Mouse (Mus musculus) lung, postnatal 36 days (tissue): Measurements from ENCODE around the gene Lrp4.
A peak's percentile ranks its signal among the peaks of the same experiment; 100 is the strongest.

Source experiments
- DNase-seq: peaks from one replicate; pipeline ENCODE4 v3.0.0; 2022; ENCODE audit warnings: mixed read lengths

The Lrp4 gene

DNA sequence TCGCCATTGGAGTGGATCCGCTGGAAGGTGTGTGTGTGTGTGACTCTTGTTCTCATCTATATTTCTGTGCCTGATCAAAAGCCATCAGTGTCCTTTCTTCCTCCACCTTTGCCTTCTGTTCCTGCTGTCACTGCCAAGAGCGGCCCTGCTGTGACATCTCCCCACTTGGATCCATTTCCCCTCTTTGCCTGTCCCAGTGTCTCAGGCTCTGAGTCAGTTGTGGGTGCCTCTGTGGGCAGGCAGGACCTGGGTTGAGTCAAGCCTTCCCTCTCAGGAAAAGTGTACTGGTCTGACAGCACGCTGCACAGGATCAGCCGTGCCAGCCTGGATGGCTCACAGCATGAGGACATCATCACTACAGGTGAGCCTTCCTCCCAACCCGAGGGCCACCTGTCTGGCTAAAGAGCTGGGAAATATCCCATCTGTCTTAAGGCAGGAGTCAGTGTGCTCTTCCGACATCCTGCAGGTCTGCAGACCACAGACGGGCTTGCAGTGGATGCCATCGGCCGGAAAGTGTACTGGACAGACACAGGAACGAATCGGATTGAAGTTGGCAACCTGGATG is 34.8 kb downstream of the Lrp4 start:
- no peak for DNase-seq

DNA sequence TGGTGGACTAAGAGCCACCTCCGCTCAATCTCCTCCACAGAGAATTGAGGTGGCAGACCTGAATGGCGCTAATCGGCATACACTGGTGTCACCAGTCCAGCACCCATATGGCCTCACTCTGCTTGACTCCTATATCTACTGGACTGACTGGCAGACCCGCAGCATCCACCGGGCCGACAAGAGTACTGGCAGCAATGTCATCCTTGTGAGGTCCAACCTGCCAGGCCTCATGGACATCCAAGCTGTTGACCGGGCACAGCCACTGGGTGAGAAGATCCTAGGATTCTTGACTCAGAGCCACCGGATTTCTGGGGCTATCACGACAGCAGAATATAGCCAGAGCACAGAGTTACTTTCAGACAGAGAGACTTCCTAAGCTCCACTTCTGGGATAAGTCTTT is 36.7 kb downstream of the Lrp4 start:
- DNase-seq: no peak

DNA sequence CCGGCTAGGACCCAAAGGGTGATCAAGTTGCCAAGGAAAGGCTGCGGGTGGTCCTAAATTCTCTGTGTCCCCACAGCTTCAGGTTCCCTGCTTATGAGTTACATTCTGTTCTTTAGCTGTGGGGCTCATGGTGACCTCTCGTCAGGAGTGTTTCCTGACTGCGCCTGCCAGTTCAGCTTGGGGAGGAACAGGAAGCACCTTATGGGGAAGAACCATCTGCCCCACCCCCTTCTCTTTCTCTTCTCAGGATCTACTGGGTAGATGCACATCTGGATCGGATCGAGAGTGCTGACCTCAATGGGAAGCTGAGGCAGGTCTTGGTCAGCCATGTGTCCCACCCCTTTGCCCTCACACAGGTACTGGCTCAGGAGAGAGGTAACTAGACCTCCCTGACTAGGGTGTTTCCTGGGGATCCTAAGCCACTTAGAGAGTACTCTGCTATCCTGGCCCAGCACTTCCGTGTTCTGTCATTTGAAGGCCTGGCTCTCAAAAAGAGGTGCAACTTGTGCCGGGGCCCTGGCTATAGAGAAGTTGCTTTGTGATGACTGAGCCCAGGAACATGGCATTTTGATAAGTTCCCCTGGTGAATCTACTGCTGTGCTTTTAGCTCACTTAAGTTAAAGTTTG is 40.9 kb downstream of the Lrp4 start:
- DNase-seq: peak; percentile 37

DNA sequence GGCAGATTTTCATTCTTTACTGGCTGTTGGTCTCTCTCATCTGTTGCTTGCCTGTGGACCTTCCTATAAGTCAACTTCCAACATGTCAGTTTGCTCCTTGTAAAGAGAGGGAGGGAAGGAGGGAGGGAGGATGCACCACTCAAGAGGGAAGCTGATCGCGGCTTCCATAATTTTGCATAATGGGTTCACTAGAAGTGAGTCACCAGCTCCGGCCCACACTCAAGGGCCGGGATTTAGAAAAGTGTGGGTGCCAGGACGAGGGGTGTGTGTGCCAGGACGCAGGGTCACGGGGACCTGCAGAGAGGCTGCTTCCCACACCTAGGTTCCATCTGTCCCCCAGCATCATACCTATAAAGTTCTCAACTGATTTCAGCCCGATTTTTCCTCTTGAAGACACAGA is 50.8 kb downstream of the Lrp4 start:
- no peak for DNase-seq

DNA sequence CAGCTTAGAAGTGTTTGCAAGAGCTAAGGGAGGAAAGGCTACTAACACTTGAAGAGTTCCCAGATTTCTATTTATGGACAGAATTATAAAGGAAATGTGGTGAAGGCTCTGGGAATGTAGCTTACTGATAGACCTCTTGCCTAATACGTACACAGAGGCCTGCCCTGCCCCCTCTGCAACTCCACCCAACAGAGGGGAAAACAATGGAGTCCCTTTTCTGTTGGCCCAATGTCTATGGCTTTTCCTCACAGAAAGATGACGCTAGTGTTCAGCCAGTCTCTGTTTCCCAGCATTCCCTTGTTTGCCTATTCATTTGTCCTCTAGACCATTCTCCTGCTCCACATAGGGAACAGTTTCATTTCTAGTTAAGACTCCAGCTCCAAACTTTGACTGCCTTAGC is 59.9 kb downstream of the Lrp4 start:
- peak; percentile 58 for DNase-seq

DNA sequence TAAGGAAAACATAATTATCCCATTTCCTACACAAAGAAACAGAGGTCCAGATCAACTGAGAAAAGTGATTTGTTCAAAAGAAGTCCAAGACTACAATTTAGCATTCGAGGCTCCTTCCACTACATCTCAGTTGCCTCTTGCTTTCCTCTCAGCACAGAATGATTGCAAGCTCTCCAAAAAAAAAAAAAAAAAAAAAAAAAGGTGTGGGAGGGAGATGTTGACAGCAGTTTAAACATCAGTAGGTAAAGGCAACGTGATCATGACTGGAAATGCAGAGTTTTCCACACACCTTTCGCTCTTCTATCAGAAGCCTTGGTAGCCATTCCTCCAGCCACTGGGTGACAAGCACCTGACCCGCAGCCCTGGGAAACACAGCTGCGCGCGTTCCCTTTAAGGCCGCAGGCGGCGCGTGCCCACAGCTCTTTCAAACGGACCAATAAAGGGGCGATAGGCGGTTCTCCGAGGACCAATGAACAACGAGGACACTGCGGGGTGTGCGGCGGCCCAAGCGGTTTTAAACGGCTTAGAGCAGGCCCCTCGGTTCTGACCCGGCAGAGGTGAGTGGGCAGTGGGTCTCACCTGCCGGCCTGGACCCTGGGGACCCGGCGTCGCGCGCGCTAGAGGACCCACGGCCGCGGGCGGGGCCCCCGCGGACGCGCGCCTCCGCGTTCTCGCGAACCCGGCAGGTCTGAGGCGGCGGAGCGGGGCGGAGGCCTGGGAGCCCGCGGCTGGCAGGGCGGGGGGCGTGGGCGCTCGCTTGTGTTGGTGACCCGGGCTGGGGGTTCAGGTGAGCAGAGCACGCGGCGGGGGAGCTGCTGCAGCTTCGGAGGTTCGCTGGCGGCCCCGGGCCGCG is 69.2 kb downstream of the Lrp4 start, which contains the start of gene Ckap5:
TSS of gene Ckap5 (plus strand) at position 469 of the 853 bp plus-strand sequence.
- DNase-seq: peak; percentile 95

DNA sequence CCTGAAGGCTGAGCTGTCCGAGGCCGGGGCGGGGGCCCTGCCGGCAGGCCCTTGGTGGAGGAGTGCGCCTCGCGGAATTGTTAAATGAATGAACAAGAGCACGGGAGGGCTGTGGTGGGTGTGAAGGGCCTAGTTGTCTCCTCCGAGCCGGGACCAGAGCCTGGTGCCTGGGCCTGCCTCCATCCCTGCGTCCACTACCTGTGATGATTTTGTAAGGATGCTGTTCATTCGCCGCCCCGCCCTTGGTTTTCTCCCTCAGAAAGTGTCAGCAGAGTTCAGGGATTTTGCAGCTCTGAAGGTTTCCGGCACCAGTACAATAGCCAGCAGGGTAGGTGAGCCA is 69.8 kb downstream of the Lrp4 start:
- peak; percentile 10 for DNase-seq

DNA sequence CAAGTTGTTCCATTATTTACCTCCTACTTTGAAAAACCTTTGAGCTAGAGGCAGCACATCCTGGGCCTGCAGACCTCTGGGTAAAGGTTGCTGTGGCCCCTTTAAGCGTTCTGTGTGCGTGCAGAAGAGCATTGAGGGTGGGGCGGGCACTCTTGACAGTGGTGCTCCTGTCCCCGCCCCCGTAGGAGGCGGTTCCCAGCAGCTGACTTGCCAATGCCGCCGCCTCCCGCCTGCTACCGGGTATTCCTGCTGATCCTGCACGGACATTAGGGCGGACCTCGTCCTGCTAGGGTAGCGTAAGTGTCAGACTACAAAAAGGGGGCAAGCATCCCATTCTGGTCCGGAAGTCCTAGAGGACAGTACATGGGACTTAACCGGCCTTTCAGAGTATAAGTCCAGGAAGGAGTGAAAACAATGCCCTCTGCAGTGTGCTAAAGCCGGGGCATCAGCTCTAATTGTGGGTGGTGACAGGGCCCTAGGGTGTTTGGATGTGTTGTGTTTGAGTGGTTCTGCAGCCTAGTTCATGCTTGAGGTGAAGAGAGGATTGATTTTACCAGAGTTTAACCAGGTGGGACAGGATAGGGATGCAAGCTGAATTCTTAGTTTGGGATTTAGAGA is 80.4 kb downstream of the Lrp4 start:
- peak; percentile 98 for DNase-seq
